Mouse (Mus musculus): ENCODE measurements around the gene Lhx8. TPM values are rescaled to one million over a fixed set of nuclear protein-coding genes. Genes with fewer than 3 reads are reported as not detected.

The Lhx8 gene
- not detected in 2 replicates for polyA plus RNA-seq (2014; fragmentation: Nextera tagmentation; extraction: Ambion mirVana)

GRCm38 (mm10) chr3:154330181-154331002 lies at the start of gene Lhx8:
TSS of gene Lhx8 (minus strand) at chr3:154330659.
- H3K9me3 ChIP-seq (ENCODE audit: control insufficient read depth, low read length), result no peaks in the 10 kb centered on the region
- H3K36me3 ChIP-seq (ENCODE audit: control insufficient read depth, insufficient read depth, low read length), result no peaks in the 10 kb centered on the region
- H3K4me3 ChIP-seq (ENCODE audit: low read length), result peak within 1 kb of the TSS; percentile 15
- no peak within 1 kb of the TSS for H3K9ac ChIP-seq (ENCODE audit: low read depth, low read length)
- H3K27me3 ChIP-seq (ENCODE audit: control insufficient read depth, insufficient read depth, low read length), result peaks cover 91% of the 10 kb centered on the region
- H3K4me1 ChIP-seq (ENCODE audit: control insufficient read depth, insufficient read depth, low read length), result peaks cover 4% of the 10 kb centered on the region; the same call in 1 of the 2 replicates
- 1% methylated on average over 28 of the region's 28 CpGs for WGBS
- ATAC-seq (ENCODE audit: low FRiP score, low TSS enrichment), result 0 out of 2 replicates have a peak, but pooled peaks have one; percentile 11
- no peak within 1 kb of the TSS for H3K4me2 ChIP-seq (replicated peaks; ENCODE audit: low read depth, low read length)
- H3K27ac ChIP-seq (ENCODE audit: low read depth, low read length), result no peak within 1 kb of the TSS

GRCm38 (mm10) chr3:154373536-154373935 lies 43.1 kb upstream of the Lhx8 start:
- Histone ChIP-seq H3K4me3 (ENCODE audit: low read length) (no peak overlapping the region), H3K4me1 (ENCODE audit: control insufficient read depth, insufficient read depth, low read length) (no peaks in the 10 kb centered on the region), H3K36me3 (ENCODE audit: control insufficient read depth, insufficient read depth, low read length) (no peaks in the 10 kb centered on the region), H3K4me2 (replicated peaks; ENCODE audit: low read depth, low read length) (no peak overlapping the region), H3K27ac (ENCODE audit: low read depth, low read length) (no peak overlapping the region), H3K9me3 (ENCODE audit: control insufficient read depth, low read length) (no peaks in the 10 kb centered on the region), H3K27me3 (ENCODE audit: control insufficient read depth, insufficient read depth, low read length) (no peaks in the 10 kb centered on the region), H3K9ac (ENCODE audit: low read depth, low read length) (no peak overlapping the region)
- no peak for ATAC-seq (ENCODE audit: low FRiP score, low TSS enrichment)
- WGBS, result 78% methylated on average over 5 of the region's 5 CpGs

GRCm38 (mm10) chr3:154372688-154373087 lies 42.2 kb upstream of the Lhx8 start:
- H3K36me3 ChIP-seq (ENCODE audit: control insufficient read depth, insufficient read depth, low read length), result no peaks in the 10 kb centered on the region
- no peak overlapping the region for H3K9ac ChIP-seq (ENCODE audit: low read depth, low read length)
- H3K9me3 ChIP-seq (ENCODE audit: control insufficient read depth, low read length), result no peaks in the 10 kb centered on the region
- no peaks in the 10 kb centered on the region for H3K27me3 ChIP-seq (ENCODE audit: control insufficient read depth, insufficient read depth, low read length)
- H3K4me1 ChIP-seq (ENCODE audit: control insufficient read depth, insufficient read depth, low read length), result no peaks in the 10 kb centered on the region
- ATAC-seq (ENCODE audit: low FRiP score, low TSS enrichment), result peak; percentile 55; the same call in 1 of the 2 replicates
- H3K4me2 ChIP-seq (replicated peaks; ENCODE audit: low read depth, low read length), result no peak overlapping the region
- no peak overlapping the region for H3K4me3 ChIP-seq (ENCODE audit: low read length)
- H3K27ac ChIP-seq (ENCODE audit: low read depth, low read length), result no peak overlapping the region

- Histone ChIP-seq H3K9me3 (ENCODE audit: control insufficient read depth, low read length) (no peaks in the 10 kb centered on the region), H3K27ac (ENCODE audit: low read depth, low read length) (no peak overlapping the region), H3K27me3 (ENCODE audit: control insufficient read depth, insufficient read depth, low read length) (no peaks in the 10 kb centered on the region), H3K4me2 (replicated peaks; ENCODE audit: low read depth, low read length) (no peak overlapping the region), H3K9ac (ENCODE audit: low read depth, low read length) (no peak overlapping the region), H3K4me1 (ENCODE audit: control insufficient read depth, insufficient read depth, low read length) (0 out of 2 replicates have a peak, but pooled peaks cover 4% of the 10 kb centered on the region), H3K36me3 (ENCODE audit: control insufficient read depth, insufficient read depth, low read length) (no peaks in the 10 kb centered on the region), H3K4me3 (ENCODE audit: low read length) (no peak overlapping the region)
- whole genome bisulfite sequencing, result 55% methylated on average over 3 of the region's 3 CpGs
- ATAC-seq (ENCODE audit: low FRiP score, low TSS enrichment), result no peak
Measured at GRCm38 (mm10) chr3:154367327-154367726, 36.9 kb upstream of the Lhx8 start.

GRCm38 (mm10) chr3:154364604-154365209 lies 34.2 kb upstream of the Lhx8 start:
- 24% methylated on average over 10 of the region's 10 CpGs for WGBS
- Histone ChIP-seq H3K4me3 (ENCODE audit: low read length) (no peak overlapping the region), H3K9me3 (ENCODE audit: control insufficient read depth, low read length) (no peaks in the 10 kb centered on the region), H3K36me3 (ENCODE audit: control insufficient read depth, insufficient read depth, low read length) (no peaks in the 10 kb centered on the region), H3K4me2 (replicated peaks; ENCODE audit: low read depth, low read length) (peak overlapping the region; percentile 15), H3K27ac (ENCODE audit: low read depth, low read length) (no peak overlapping the region), H3K27me3 (ENCODE audit: control insufficient read depth, insufficient read depth, low read length) (no peaks in the 10 kb centered on the region), H3K9ac (ENCODE audit: low read depth, low read length) (no peak overlapping the region), H3K4me1 (ENCODE audit: control insufficient read depth, insufficient read depth, low read length) (0 out of 2 replicates have a peak, but pooled peaks cover 4% of the 10 kb centered on the region)
- peak; percentile 91 for ATAC-seq (ENCODE audit: low FRiP score, low TSS enrichment)

- no peaks in the 10 kb centered on the region for H3K27me3 ChIP-seq (ENCODE audit: control insufficient read depth, insufficient read depth, low read length)
- H3K4me3 ChIP-seq (ENCODE audit: low read length), result no peak overlapping the region
- 0 out of 2 replicates have a peak, but pooled peaks cover 4% of the 10 kb centered on the region for H3K4me1 ChIP-seq (ENCODE audit: control insufficient read depth, insufficient read depth, low read length)
- ATAC-seq (ENCODE audit: low FRiP score, low TSS enrichment), result no peak
- no peaks in the 10 kb centered on the region for H3K9me3 ChIP-seq (ENCODE audit: control insufficient read depth, low read length)
- no peak overlapping the region for H3K9ac ChIP-seq (ENCODE audit: low read depth, low read length)
- H3K4me2 ChIP-seq (replicated peaks; ENCODE audit: low read depth, low read length), result no peak overlapping the region
- H3K27ac ChIP-seq (ENCODE audit: low read depth, low read length), result no peak overlapping the region
- WGBS, result 34% methylated on average over 9 of the region's 9 CpGs
- H3K36me3 ChIP-seq (ENCODE audit: control insufficient read depth, insufficient read depth, low read length), result no peaks in the 10 kb centered on the region
Measured at GRCm38 (mm10) chr3:154363507-154363906, 33.0 kb upstream of the Lhx8 start.

- Histone ChIP-seq H3K4me2 (replicated peaks; ENCODE audit: low read depth, low read length) (no peak overlapping the region), H3K4me3 (ENCODE audit: low read length) (no peak overlapping the region), H3K27ac (ENCODE audit: low read depth, low read length) (no peak overlapping the region), H3K4me1 (ENCODE audit: control insufficient read depth, insufficient read depth, low read length) (no peaks in the 10 kb centered on the region), H3K9ac (ENCODE audit: low read depth, low read length) (no peak overlapping the region), H3K9me3 (ENCODE audit: control insufficient read depth, low read length) (no peaks in the 10 kb centered on the region), H3K36me3 (ENCODE audit: control insufficient read depth, insufficient read depth, low read length) (no peaks in the 10 kb centered on the region), H3K27me3 (ENCODE audit: control insufficient read depth, insufficient read depth, low read length) (no peaks in the 10 kb centered on the region)
- 81% methylated on average over 2 of the region's 2 CpGs for WGBS
- ATAC-seq (ENCODE audit: low FRiP score, low TSS enrichment), result no peak
Measured at GRCm38 (mm10) chr3:154359231-154359630, 28.8 kb upstream of the Lhx8 start.

GRCm38 (mm10) chr3:154340294-154340914 lies 9.9 kb upstream of the Lhx8 start:
- no peaks in the 10 kb centered on the region for H3K4me1 ChIP-seq (ENCODE audit: control insufficient read depth, insufficient read depth, low read length)
- H3K36me3 ChIP-seq (ENCODE audit: control insufficient read depth, insufficient read depth, low read length), result no peaks in the 10 kb centered on the region
- H3K9me3 ChIP-seq (ENCODE audit: control insufficient read depth, low read length), result no peaks in the 10 kb centered on the region
- no peak overlapping the region for H3K9ac ChIP-seq (ENCODE audit: low read depth, low read length)
- peaks cover 17% of the 10 kb centered on the region; the same call in 1 of the 2 replicates for H3K27me3 ChIP-seq (ENCODE audit: control insufficient read depth, insufficient read depth, low read length)
- no peak overlapping the region for H3K4me3 ChIP-seq (ENCODE audit: low read length)
- no peak overlapping the region for H3K27ac ChIP-seq (ENCODE audit: low read depth, low read length)
- no peak overlapping the region for H3K4me2 ChIP-seq (replicated peaks; ENCODE audit: low read depth, low read length)
- WGBS, result 66% methylated on average over 13 of the region's 13 CpGs
- no peak for ATAC-seq (ENCODE audit: low FRiP score, low TSS enrichment)

Data from kidney, embryonic 14.5 days (tissue).